Mouse (Mus musculus) lung, embryonic 14.5 days (tissue): ENCODE results near the gene Rab11fip5. TPM values are rescaled to one million over a fixed set of nuclear protein-coding genes. Genes with fewer than 3 reads are reported as not detected.
A peak's percentile ranks its signal among the peaks of the same experiment; 100 is the strongest.

ENCODE experiments used
- ATAC-seq: fragments of 200-750 bp; cut with Nextera tagmentation; 2 replicates; pipeline ENCODE4 v1.8.0; 2017; ENCODE audit warnings: mild to moderate bottlenecking, moderate TSS enrichment, moderate library complexity; ENCODE audit not compliant: insufficient read depth
- DNase-seq: peaks from one replicate; pipeline ENCODE4 v3.0.0-alpha.2; 2015
- H3K27ac ChIP-seq: fragments of 300-500 bp; sonication (generic); 2 replicates; pipeline ENCODE4 v1.5.1; 2014; ENCODE audit warnings: low read depth, mild to moderate bottlenecking, moderate library complexity
- H3K27me3 ChIP-seq: fragments of 300-500 bp; sonication (generic); 2 replicates; pipeline ENCODE4 v1.6.1; 2014; ENCODE audit warnings: low read length, control low read depth; ENCODE audit not compliant: insufficient read depth
- H3K36me3 ChIP-seq: fragments of 300-500 bp; sonication (generic); 2 replicates; pipeline ENCODE4 v1.6.1; 2014; ENCODE audit warnings: control low read depth; ENCODE audit not compliant: insufficient read depth
- H3K4me1 ChIP-seq: fragments of 300-500 bp; sonication (generic); 2 replicates; pipeline ENCODE4 v1.6.1; 2014; ENCODE audit warnings: antibody characterized with exemption, control low read depth; ENCODE audit not compliant: insufficient read depth
- H3K4me2 ChIP-seq: fragments of 300-500 bp; sonication (generic); 2 replicates; pipeline ENCODE4 v1.6.1; 2014; ENCODE audit warnings: mild to moderate bottlenecking
- H3K4me3 ChIP-seq: fragments of 300-500 bp; sonication (generic); 2 replicates; pipeline ENCODE4 v1.5.1; 2014; ENCODE audit warnings: low read depth, low read length
- H3K9ac ChIP-seq: fragments of 300-500 bp; sonication (generic); 2 replicates; pipeline ENCODE4 v1.6.1; 2014
- H3K9me3 ChIP-seq: fragments of 300-500 bp; sonication (generic); 2 replicates; pipeline ENCODE4 v1.6.1; 2016; ENCODE audit warnings: low read depth, low read length, control low read depth
- CTCF ChIP-seq: IDR thresholded peaks from 2 replicates; pipeline ENCODE4 v1.5.1; 2016; ENCODE audit warnings: antibody characterized with exemption, low read depth
- WGBS: fragments of 180-500 bp; shearing (Covaris S2); extraction: QIAGEN DNeasy Blood & Tissue Kit; methylation state at CpG from one replicate; pipeline ENCODE4 v1.1.7; 2014; 5-methylcytosine and 5-hydroxymethylcytosine counted together
- microRNA-seq: library from miRNA; unstranded; fragments of <30 nt; microRNA quantifications from one replicate; pipeline ENCODE4, GENCODE M21; 2016; ENCODE audit warnings: borderline number of aligned reads
- polyA plus RNA-seq: library from polyadenylated mRNA; unstranded; fragments of >200 nt; fragmentation: Nextera tagmentation; extraction: Ambion mirVana; gene quantifications from 2 replicates; pipeline ENCODE4 v1.2.1, GENCODE M21; 2014

Gene Rab11fip5
- polyA plus RNA-seq, 1 experiment from 2014 or later, result 10.1 TPM

- Histone ChIP-seq H3K4me2 (no peak overlapping the region), H3K27me3 (no peaks in the 10 kb centered on the region), H3K4me3 (no peak overlapping the region), H3K9ac (no peak overlapping the region), H3K4me1 (no peaks in the 10 kb centered on the region), H3K9me3 (no peaks in the 10 kb centered on the region), H3K36me3 (no peaks in the 10 kb centered on the region), H3K27ac (no peak overlapping the region)
- ATAC-seq, result no peak
- peak; percentile 54 for DNase-seq
- WGBS, result 66% methylated on average over 7 of the region's 7 CpGs
- TF ChIP-seq CTCF, result no peak
Measured at GRCm38 (mm10) chr6:85295384-85296167, 78.9 kb downstream of the Rab11fip5 start.

- no peak for TF ChIP-seq CTCF
- no peaks in the 10 kb centered on the region for H3K9me3 ChIP-seq
- H3K27me3 ChIP-seq, result no peaks in the 10 kb centered on the region
- no peak overlapping the region for H3K4me3 ChIP-seq
- H3K4me2 ChIP-seq, result no peak overlapping the region
- no peaks in the 10 kb centered on the region for H3K36me3 ChIP-seq
- DNase-seq (no peak), ATAC-seq (no peak)
- no peaks in the 10 kb centered on the region for H3K4me1 ChIP-seq
- H3K9ac ChIP-seq, result no peak overlapping the region
- WGBS, result 74% methylated on average over 5 of the region's 5 CpGs
- no peak overlapping the region for H3K27ac ChIP-seq
Measured at GRCm38 (mm10) chr6:85294004-85294379, 80.4 kb downstream of the Rab11fip5 start.

DNA sequence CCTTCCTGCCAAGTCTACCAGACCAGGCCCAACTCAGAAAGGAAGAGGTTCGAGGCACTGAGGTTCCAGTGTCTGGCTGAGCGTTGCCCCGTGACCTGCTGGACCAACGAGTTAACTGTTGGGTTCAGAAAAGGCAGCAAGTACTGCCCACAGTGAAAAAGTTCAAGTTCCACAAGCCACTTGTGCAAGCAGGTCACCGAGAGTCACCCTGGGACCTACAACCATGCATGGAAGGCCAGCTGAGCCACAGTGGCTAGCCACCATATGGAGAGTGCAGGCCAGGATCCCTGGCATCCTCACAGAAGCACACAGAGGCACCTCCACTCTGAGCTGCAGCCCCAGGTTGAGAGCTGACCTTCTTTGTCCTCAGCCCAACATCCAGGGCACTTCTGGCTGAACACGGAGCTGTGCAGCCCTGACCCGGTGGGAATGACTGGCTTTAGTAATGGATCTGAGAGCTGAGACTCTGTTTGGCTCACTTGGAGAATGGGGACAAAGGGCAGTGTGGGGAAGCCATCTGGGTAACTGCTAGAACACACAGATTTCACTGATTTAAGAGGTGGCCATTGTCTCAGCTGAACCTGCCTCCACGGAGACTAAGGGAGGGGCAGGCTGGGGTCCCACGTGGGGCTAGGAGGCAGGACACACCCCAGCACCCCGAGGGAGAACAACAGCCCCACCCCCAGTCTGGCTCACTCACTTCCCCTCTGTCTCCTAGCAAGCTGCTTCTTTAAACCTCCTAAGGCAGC is 81.0 kb downstream of the Rab11fip5 start:
- Histone ChIP-seq H3K9me3 (no peaks in the 10 kb centered on the region), H3K27me3 (no peaks in the 10 kb centered on the region), H3K4me3 (no peak overlapping the region), H3K4me1 (no peaks in the 10 kb centered on the region), H3K4me2 (no peak overlapping the region), H3K36me3 (no peaks in the 10 kb centered on the region), H3K9ac (no peak overlapping the region), H3K27ac (no peak overlapping the region)
- DNase-seq (no peak), ATAC-seq (no peak)
- no peak for TF ChIP-seq CTCF
- WGBS, result 54% methylated on average over 10 of the region's 10 CpGs

- ATAC-seq, result no peak
- Histone ChIP-seq H3K4me2 (no peak overlapping the region), H3K9me3 (no peaks in the 10 kb centered on the region), H3K36me3 (no peaks in the 10 kb centered on the region), H3K4me1 (no peaks in the 10 kb centered on the region), H3K27me3 (no peaks in the 10 kb centered on the region), H3K27ac (no peak overlapping the region), H3K9ac (no peak overlapping the region), H3K4me3 (no peak overlapping the region)
- peak; percentile 45 for TF ChIP-seq CTCF
- peak; percentile 9 for DNase-seq
- 72% methylated on average over 16 of the region's 16 CpGs for WGBS
Measured at GRCm38 (mm10) chr6:85290869-85291824, 83.3 kb downstream of the Rab11fip5 start.

DNA sequence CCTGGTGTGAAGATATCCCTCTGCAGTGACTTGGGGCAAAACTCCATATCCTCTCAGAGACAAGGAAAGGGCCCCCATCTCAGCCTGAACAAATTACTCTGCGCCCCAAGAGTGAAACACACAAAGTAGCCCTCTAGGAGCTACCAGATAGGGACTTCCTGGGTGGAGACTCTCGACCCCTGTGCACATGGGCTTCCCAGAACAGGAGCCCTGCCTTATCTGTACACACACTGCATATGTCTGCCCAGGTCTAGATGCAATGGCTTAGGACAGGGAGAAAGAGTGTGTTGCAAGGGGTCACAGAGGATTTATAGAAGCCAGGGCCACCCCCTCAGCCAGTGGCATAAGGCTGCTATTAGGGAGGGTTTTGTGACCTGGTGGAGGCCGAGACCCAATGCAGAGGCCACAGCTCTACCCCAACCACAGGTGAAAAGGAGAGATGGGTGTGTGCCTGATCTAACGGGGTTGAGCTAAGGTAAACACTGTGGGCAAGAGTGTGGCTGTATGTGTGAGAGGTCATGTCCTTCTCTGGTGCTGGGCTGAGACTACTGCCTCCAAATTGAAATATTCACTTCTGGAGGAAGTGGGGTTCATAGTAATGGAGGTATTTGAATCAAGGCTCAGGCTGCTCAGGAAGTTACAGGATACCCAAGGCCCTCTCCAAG is 86.1 kb downstream of the Rab11fip5 start:
- Histone ChIP-seq H3K4me1 (no peaks in the 10 kb centered on the region), H3K36me3 (no peaks in the 10 kb centered on the region), H3K27me3 (no peaks in the 10 kb centered on the region), H3K27ac (no peak overlapping the region), H3K4me2 (no peak overlapping the region), H3K9ac (no peak overlapping the region), H3K4me3 (no peak overlapping the region), H3K9me3 (no peaks in the 10 kb centered on the region)
- 63% methylated on average over 4 of the region's 4 CpGs for WGBS
- TF ChIP-seq CTCF, result no peak
- no peak for ATAC-seq
- no peak for DNase-seq

DNA sequence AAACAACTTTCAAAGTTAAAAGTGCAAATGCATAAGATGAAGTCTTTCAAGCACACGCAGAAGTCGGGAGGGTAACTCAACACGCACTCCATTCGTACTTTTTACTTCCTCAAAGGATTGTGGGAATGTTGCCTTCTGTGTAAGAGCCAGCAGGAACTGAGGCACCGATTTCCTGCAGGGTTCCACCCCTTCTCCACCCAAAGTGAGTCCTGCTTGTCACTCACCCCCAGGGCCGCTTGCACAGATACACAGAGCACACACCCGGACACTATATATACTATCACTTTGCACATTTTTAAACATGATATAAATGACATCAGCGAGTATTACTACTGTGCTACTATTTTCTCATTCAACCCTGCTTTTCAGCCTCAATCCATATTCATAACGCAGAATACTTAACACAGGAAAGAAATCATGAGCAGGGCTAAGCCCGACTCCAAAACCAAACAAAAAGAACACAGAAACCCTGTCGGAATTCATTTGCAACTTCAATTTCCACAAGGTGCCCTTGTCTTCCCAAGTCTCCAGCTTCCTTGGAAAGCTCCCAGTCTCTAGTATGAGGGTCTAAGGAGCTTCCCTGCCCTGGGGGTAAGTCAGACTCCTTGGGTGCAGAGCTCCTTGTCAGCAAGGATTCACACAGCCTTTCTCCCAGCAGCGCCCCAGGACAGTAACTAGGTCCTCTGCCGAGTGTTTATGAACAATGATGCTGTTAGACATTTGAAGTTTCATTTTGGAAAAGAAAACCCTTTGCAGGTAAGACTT is 88.0 kb downstream of the Rab11fip5 start:
- no peak overlapping the region for H3K4me3 ChIP-seq
- no peaks in the 10 kb centered on the region for H3K36me3 ChIP-seq
- no peaks in the 10 kb centered on the region for H3K4me1 ChIP-seq
- 67% methylated on average over 13 of the region's 13 CpGs for WGBS
- no peak overlapping the region for H3K27ac ChIP-seq
- no peaks in the 10 kb centered on the region for H3K9me3 ChIP-seq
- no peak overlapping the region for H3K9ac ChIP-seq
- H3K27me3 ChIP-seq, result no peaks in the 10 kb centered on the region
- no peak for DNase-seq
- H3K4me2 ChIP-seq, result no peak overlapping the region
- TF ChIP-seq CTCF, result no peak
- no peak for ATAC-seq

Small RNA genes within 50 kb of the gene (microRNA-seq; reads per million reads assigned to microRNA genes)
- not detected for gene Mir705

Other genes starting within 250 kb of the Rab11fip5 start
- 83.3 and 90.9 TPM in 2 replicates for gene Spr, start 236.9 kb downstream of the Rab11fip5 start, polyA plus RNA-seq
- 0.23 TPM in 1 of 2 replicates, not detected in the other for gene Emx1, start 187.2 kb downstream of the Rab11fip5 start, polyA plus RNA-seq
- 5.9 and 8.3 TPM in 2 replicates for gene Sfxn5, start 41.2 kb downstream of the Rab11fip5 start, polyA plus RNA-seq
- gene Noto, start 49.3 kb upstream of the Rab11fip5 start, polyA plus RNA-seq, result 0.19 and 0.37 TPM in 2 replicates
- gene Smyd5, start 57.4 kb upstream of the Rab11fip5 start, polyA plus RNA-seq, result 67.3 and 68.3 TPM in 2 replicates
- 501 and 506 TPM in 2 replicates for gene Cct7, start 76.9 kb upstream of the Rab11fip5 start, polyA plus RNA-seq
- 26.5 and 27.3 TPM in 2 replicates for gene Pradc1, start 77.3 kb upstream of the Rab11fip5 start, polyA plus RNA-seq
- 0.15 and 0.29 TPM in 2 replicates for gene Fbxo41, start 128.4 kb upstream of the Rab11fip5 start, polyA plus RNA-seq
- not detected in 2 replicates for gene Egr4, start 139.0 kb upstream of the Rab11fip5 start, polyA plus RNA-seq
- 7.1 and 7.8 TPM in 2 replicates for gene Alms1, start 212.9 kb upstream of the Rab11fip5 start, polyA plus RNA-seq